Mouse (Mus musculus): ENCODE measurements around the gene Pla2g2e.

DNA sequence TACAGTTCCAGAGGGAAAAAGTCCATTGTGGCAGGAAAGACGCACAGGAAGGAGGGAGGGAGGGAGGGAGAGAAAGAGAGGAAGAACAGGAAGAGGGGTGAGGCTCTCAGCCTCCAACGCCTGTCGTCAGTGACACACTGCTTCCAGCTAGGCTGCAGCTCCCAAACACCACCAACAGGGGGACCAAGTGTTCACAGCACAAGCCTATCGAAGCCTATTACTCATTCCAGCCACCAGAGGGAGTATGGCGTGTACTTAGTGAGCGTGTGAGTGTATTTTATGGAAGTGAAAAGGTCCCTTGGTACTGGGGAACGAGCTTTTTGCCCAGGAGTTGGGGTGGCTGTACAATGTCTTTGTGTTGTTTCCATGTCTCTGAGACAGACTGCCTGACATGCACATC, 21.3 kb upstream of the Pla2g2e start:
- TF ChIP-seq CTCF (IDR thresholded peaks at IDR 0.05; ENCODE audit: control insufficient read depth, insufficient read depth, insufficient read length): peak; percentile 94
- TF ChIP-seq MYOD1 (IDR thresholded peaks at IDR 0.05; ENCODE audit: control insufficient read depth, insufficient read length, low read depth): no peak
- no peak for TF ChIP-seq MYOG (IDR thresholded peaks at IDR 0.05; ENCODE audit: control insufficient read depth, extremely low read depth, insufficient read length)
- TF ChIP-seq FOSL1 (IDR thresholded peaks at IDR 0.05; ENCODE audit: insufficient read depth, low read length, poor library complexity, severe bottlenecking): no peak
- TF ChIP-seq USF1 (IDR thresholded peaks at IDR 0.05; ENCODE audit: low read depth): no peak
